Mouse (Mus musculus): ENCODE data around the gene Gm38431.

The Gm38431 gene

GRCm38 (mm10) chr9:21031896-21032351 lies 59.9 kb downstream of the Gm38431 start, which contains the start of gene Icam5:
Icam5 (plus strand) TSS chr9:21032073.
- Histone ChIP-seq H3K4me3 (replicated peaks; ENCODE audit: low read length) (peak within 1 kb of the TSS; percentile 87), H3K4me1 (replicated peaks; ENCODE audit: low read depth, low read length) (peaks cover 93% of the 10 kb centered on the region), H3K9me3 (ENCODE audit: low read length) (no peaks in the 10 kb centered on the region), H3K36me3 (ENCODE audit: insufficient read depth, low read length) (peaks cover 21% of the 10 kb centered on the region), H3K27me3 (ENCODE audit: insufficient read depth, low read length) (peaks cover 50% of the 10 kb centered on the region)
- no peak for TF ChIP-seq POU5F1 (IDR thresholded peaks at IDR 0.05; ENCODE audit: borderline replicate concordance, low read length)
- no peak for TF ChIP-seq CTCF (conservative IDR thresholded peaks at IDR 0.05; ENCODE audit: low read length)
- no peak for TF ChIP-seq NANOG (IDR thresholded peaks at IDR 0.05; ENCODE audit: borderline replicate concordance, low read length)

- TF ChIP-seq NANOG (IDR thresholded peaks at IDR 0.05; ENCODE audit: borderline replicate concordance, low read length) (no peak), CTCF (conservative IDR thresholded peaks at IDR 0.05; ENCODE audit: low read length) (no peak), POU5F1 (IDR thresholded peaks at IDR 0.05; ENCODE audit: borderline replicate concordance, low read length) (no peak)
- Histone ChIP-seq H3K4me3 (replicated peaks; ENCODE audit: low read length) (peak overlapping the region; percentile 87), H3K36me3 (ENCODE audit: insufficient read depth, low read length) (peaks cover 26% of the 10 kb centered on the region), H3K27me3 (ENCODE audit: insufficient read depth, low read length) (peaks cover 44% of the 10 kb centered on the region), H3K9me3 (ENCODE audit: low read length) (no peaks in the 10 kb centered on the region), H3K4me1 (replicated peaks; ENCODE audit: low read depth, low read length) (peaks cover 93% of the 10 kb centered on the region)
Observed at GRCm38 (mm10) chr9:21031251-21031895, 60.4 kb downstream of the Gm38431 start.

- no peaks in the 10 kb centered on the region for H3K9me3 ChIP-seq (ENCODE audit: low read length)
- H3K4me1 ChIP-seq (replicated peaks; ENCODE audit: low read depth, low read length), result peaks cover 93% of the 10 kb centered on the region
- H3K4me3 ChIP-seq (replicated peaks; ENCODE audit: low read length), result peak overlapping the region; percentile 87
- peaks cover 39% of the 10 kb centered on the region for H3K27me3 ChIP-seq (ENCODE audit: insufficient read depth, low read length)
- peaks cover 32% of the 10 kb centered on the region for H3K36me3 ChIP-seq (ENCODE audit: insufficient read depth, low read length)
- TF ChIP-seq CTCF (conservative IDR thresholded peaks at IDR 0.05; ENCODE audit: low read length) (peak; percentile 55), POU5F1 (IDR thresholded peaks at IDR 0.05; ENCODE audit: borderline replicate concordance, low read length) (no peak)
Observed at GRCm38 (mm10) chr9:21030781-21031250, 61.0 kb downstream of the Gm38431 start.

- H3K4me1 ChIP-seq (replicated peaks; ENCODE audit: low read depth, low read length), result peaks cover 93% of the 10 kb centered on the region
- TF ChIP-seq NANOG (IDR thresholded peaks at IDR 0.05; ENCODE audit: borderline replicate concordance, low read length), result no peak
- TF ChIP-seq POU5F1 (IDR thresholded peaks at IDR 0.05; ENCODE audit: borderline replicate concordance, low read length), result no peak
- TF ChIP-seq CTCF (conservative IDR thresholded peaks at IDR 0.05; ENCODE audit: low read length), result no peak
- H3K36me3 ChIP-seq (ENCODE audit: insufficient read depth, low read length), result peaks cover 39% of the 10 kb centered on the region
- peaks cover 32% of the 10 kb centered on the region for H3K27me3 ChIP-seq (ENCODE audit: insufficient read depth, low read length)
- H3K9me3 ChIP-seq (ENCODE audit: low read length), result no peaks in the 10 kb centered on the region
- peak overlapping the region; percentile 74 for H3K4me3 ChIP-seq (replicated peaks; ENCODE audit: low read length)
Observed at GRCm38 (mm10) chr9:21030055-21030600, 61.7 kb downstream of the Gm38431 start.

- TF ChIP-seq CTCF (conservative IDR thresholded peaks at IDR 0.05; ENCODE audit: low read length) (peak; percentile 84), NANOG (IDR thresholded peaks at IDR 0.05; ENCODE audit: borderline replicate concordance, low read length) (no peak)
- Histone ChIP-seq H3K4me3 (replicated peaks; ENCODE audit: low read length) (peak within 1 kb of the TSS; percentile 74), H3K9me3 (ENCODE audit: low read length) (no peaks in the 10 kb centered on the region), H3K27me3 (ENCODE audit: insufficient read depth, low read length) (peaks cover 26% of the 10 kb centered on the region), H3K4me1 (replicated peaks; ENCODE audit: low read depth, low read length) (peaks cover 93% of the 10 kb centered on the region), H3K36me3 (ENCODE audit: insufficient read depth, low read length) (peaks cover 45% of the 10 kb centered on the region)
Observed at GRCm38 (mm10) chr9:21029291-21030054, 62.3 kb downstream of the Gm38431 start, which contains the start of gene Icam4. Icam4 (plus strand) TSS chr9:21029373.

GRCm38 (mm10) chr9:21028560-21029110 lies 63.2 kb downstream of the Gm38431 start:
- peaks cover 94% of the 10 kb centered on the region for H3K4me1 ChIP-seq (replicated peaks; ENCODE audit: low read depth, low read length)
- H3K27me3 ChIP-seq (ENCODE audit: insufficient read depth, low read length), result peaks cover 19% of the 10 kb centered on the region
- TF ChIP-seq NANOG (IDR thresholded peaks at IDR 0.05; ENCODE audit: borderline replicate concordance, low read length) (no peak), CTCF (conservative IDR thresholded peaks at IDR 0.05; ENCODE audit: low read length) (no peak), POU5F1 (IDR thresholded peaks at IDR 0.05; ENCODE audit: borderline replicate concordance, low read length) (no peak)
- peak overlapping the region; percentile 74 for H3K4me3 ChIP-seq (replicated peaks; ENCODE audit: low read length)
- H3K36me3 ChIP-seq (ENCODE audit: insufficient read depth, low read length), result peaks cover 54% of the 10 kb centered on the region
- H3K9me3 ChIP-seq (ENCODE audit: low read length), result no peaks in the 10 kb centered on the region

- peak overlapping the region; percentile 27; the same call in 1 of the 2 replicates for H3K4me3 ChIP-seq (replicated peaks; ENCODE audit: low read length)
- H3K4me1 ChIP-seq (replicated peaks; ENCODE audit: low read depth, low read length), result peaks cover 93% of the 10 kb centered on the region
- H3K9me3 ChIP-seq (ENCODE audit: low read length), result no peaks in the 10 kb centered on the region
- TF ChIP-seq POU5F1 (IDR thresholded peaks at IDR 0.05; ENCODE audit: borderline replicate concordance, low read length), result no peak
- TF ChIP-seq CTCF (conservative IDR thresholded peaks at IDR 0.05; ENCODE audit: low read length), result no peak
- TF ChIP-seq NANOG (IDR thresholded peaks at IDR 0.05; ENCODE audit: borderline replicate concordance, low read length), result no peak
- peaks cover 11% of the 10 kb centered on the region for H3K27me3 ChIP-seq (ENCODE audit: insufficient read depth, low read length)
- H3K36me3 ChIP-seq (ENCODE audit: insufficient read depth, low read length), result peaks cover 60% of the 10 kb centered on the region
Observed at GRCm38 (mm10) chr9:21027774-21028290, 64.0 kb downstream of the Gm38431 start.

GRCm38 (mm10) chr9:21026849-21027248 lies 64.9 kb downstream of the Gm38431 start:
- Histone ChIP-seq H3K4me3 (replicated peaks; ENCODE audit: low read length) (peak overlapping the region; percentile 37; the same call in 1 of the 2 replicates), H3K4me1 (replicated peaks; ENCODE audit: low read depth, low read length) (peaks cover 95% of the 10 kb centered on the region), H3K9me3 (ENCODE audit: low read length) (no peaks in the 10 kb centered on the region), H3K36me3 (ENCODE audit: insufficient read depth, low read length) (peaks cover 70% of the 10 kb centered on the region), H3K27me3 (ENCODE audit: insufficient read depth, low read length) (peaks cover 2% of the 10 kb centered on the region)
- TF ChIP-seq POU5F1 (IDR thresholded peaks at IDR 0.05; ENCODE audit: borderline replicate concordance, low read length), result no peak
- no peak for TF ChIP-seq CTCF (conservative IDR thresholded peaks at IDR 0.05; ENCODE audit: low read length)
- no peak for TF ChIP-seq NANOG (IDR thresholded peaks at IDR 0.05; ENCODE audit: borderline replicate concordance, low read length)

All from E14TG2a.4 (cell line).